ENCODE assay signal across 9 mouse cellular contexts in the genomic region with DNA sequence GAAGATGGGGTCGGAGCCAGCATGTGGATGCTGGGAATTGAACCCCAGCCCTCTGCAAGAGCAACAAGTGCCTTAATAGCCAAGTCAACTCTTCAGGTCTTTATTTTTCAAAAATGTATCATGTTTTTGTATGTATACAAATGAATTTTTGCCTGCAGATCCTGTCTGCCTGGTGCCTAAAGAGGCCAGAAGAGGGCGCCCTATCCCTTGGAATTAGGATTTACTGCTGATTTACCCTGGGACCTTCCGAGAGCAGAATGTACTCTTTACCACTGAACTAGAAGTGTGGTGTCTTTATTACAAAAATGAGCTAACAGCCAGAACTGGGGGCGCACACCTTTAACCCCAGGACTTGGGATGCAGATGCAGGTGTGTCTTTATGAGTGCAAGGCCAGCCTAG. TPM values are rescaled to one million over a fixed set of nuclear protein-coding genes. Genes with fewer than 3 reads are reported as not detected.
DNase-seq lines count a peak whose midpoint lies in the region; ATAC-seq lines count a peak whose summit lies in the region.
"Had no signal": no experiment of that assay in that cellular context is flagged by ENCODE, and none has a peak within 500 bp of the region (broad histone marks: within the 10 kb centered on the region; RNA-seq: fewer than 3 reads in every experiment).

No protein-coding gene starts in this region.

- H3K4me2 ChIP-seq in neural tube, embryonic 15.5 days, result no peak overlapping the region
- no peak overlapping the region for H3K4me2 ChIP-seq in forebrain, embryonic 14.5 days (ENCODE audit: low read length)
- H3K4me2 ChIP-seq in liver, embryonic 13.5 days, result no peak overlapping the region
- H3K4me2 ChIP-seq: stomach, embryonic 15.5 days had no signal

- H3K9me3 ChIP-seq in neural tube, embryonic 15.5 days (replicated peaks), result no peaks in the 10 kb centered on the region
- no peaks in the 10 kb centered on the region for H3K9me3 ChIP-seq in forebrain, embryonic 14.5 days (replicated peaks; ENCODE audit: control insufficient read depth, low read length)
- H3K9me3 ChIP-seq in liver, embryonic 13.5 days (replicated peaks), result no peaks in the 10 kb centered on the region
- H3K9me3 ChIP-seq: stomach, embryonic 15.5 days had no signal

- H3K9ac ChIP-seq in neural tube, embryonic 15.5 days (replicated peaks), result no peak overlapping the region
- H3K9ac ChIP-seq in forebrain, embryonic 14.5 days (ENCODE audit: low read length), result no peak overlapping the region
- H3K9ac ChIP-seq in liver, embryonic 13.5 days, result no peak overlapping the region
- H3K9ac ChIP-seq: stomach, embryonic 15.5 days had no signal

- peak; percentile 68 for DNase-seq in neural tube, embryonic 10.5 days (ENCODE audit: extremely low spot score, low spot score)
- peak; percentile 39 for DNase-seq in c-Kit-negative CD71-positive TER-119-positive erythroid progenitor cells, embryonic 14.5 days (ENCODE audit: low read depth, low spot score)
- DNase-seq in forebrain, embryonic 14.5 days (ENCODE audit: low spot score), result peak; percentile 77
- DNase-seq in kidney, adult 9 months, result peak; percentile 80
- DNase-seq in liver, embryonic 13.5 days, result peak; percentile 34
- DNase-seq in right cerebral cortex, adult 2 months (ENCODE audit: low spot score in 2 of 2), result peak; percentile 79 to 80
- peak; percentile 75 for DNase-seq in urinary bladder, postnatal 14 days (ENCODE audit: low spot score)

- H3K27me3 ChIP-seq in neural tube, embryonic 15.5 days (replicated peaks), result peaks cover 3% of the 10 kb centered on the region; the same call in 1 of the 2 replicates
- H3K27me3 ChIP-seq in forebrain, embryonic 14.5 days (replicated peaks; ENCODE audit: control insufficient read depth, insufficient read depth, low read length), result 0 out of 2 replicates have a peak, but pooled peaks cover 2% of the 10 kb centered on the region
- H3K27me3 ChIP-seq in liver, embryonic 13.5 days, result peaks cover 26% of the 10 kb centered on the region
- H3K27me3 ChIP-seq: stomach, embryonic 15.5 days had no signal

- H3K27ac ChIP-seq in neural tube, embryonic 15.5 days (replicated peaks), result no peak overlapping the region
- H3K27ac ChIP-seq in forebrain, embryonic 14.5 days (ENCODE audit: low read depth, low read length), result no peak overlapping the region
- no peak overlapping the region for H3K27ac ChIP-seq in liver, embryonic 13.5 days
- H3K27ac ChIP-seq: stomach, embryonic 15.5 days had no signal

- H3K4me1 ChIP-seq in neural tube, embryonic 15.5 days, result peaks cover 8% of the 10 kb centered on the region
- H3K4me1 ChIP-seq in forebrain, embryonic 14.5 days (ENCODE audit: control insufficient read depth, insufficient read depth, low read length), result no peaks in the 10 kb centered on the region
- H3K4me1 ChIP-seq in liver, embryonic 13.5 days (replicated peaks), result peaks cover 11% of the 10 kb centered on the region
- H3K4me1 ChIP-seq: stomach, embryonic 15.5 days had no signal

- 25% methylated on average over 4 of the region's 4 CpGs for WGBS in neural tube, embryonic 15.5 days
- 21% methylated on average over 4 of the region's 4 CpGs for WGBS in forebrain, embryonic 14.5 days
- 17% methylated on average over 4 of the region's 4 CpGs for WGBS in liver, embryonic 13.5 days (ENCODE audit: insufficient replicate concordance)

- no peak overlapping the region for H3K4me3 ChIP-seq in neural tube, embryonic 15.5 days (replicated peaks)
- H3K4me3 ChIP-seq in forebrain, embryonic 14.5 days (ENCODE audit: low read depth, low read length), result no peak overlapping the region
- H3K4me3 ChIP-seq in liver, embryonic 13.5 days (replicated peaks), result no peak overlapping the region
- H3K4me3 ChIP-seq: stomach, embryonic 15.5 days had no signal

- ATAC-seq in neural tube, embryonic 15.5 days (ENCODE audit: low FRiP score), result no peak
- peak; percentile 51 for ATAC-seq in forebrain, embryonic 14.5 days
- no peak for ATAC-seq in liver, embryonic 13.5 days (ENCODE audit: low read depth)

- no peaks in the 10 kb centered on the region for H3K36me3 ChIP-seq in neural tube, embryonic 15.5 days
- no peaks in the 10 kb centered on the region for H3K36me3 ChIP-seq in forebrain, embryonic 14.5 days (ENCODE audit: control insufficient read depth, insufficient read depth, low read length)
- no peaks in the 10 kb centered on the region for H3K36me3 ChIP-seq in liver, embryonic 13.5 days
- H3K36me3 ChIP-seq: stomach, embryonic 15.5 days had no signal

RNA-seq across cellular contexts. Expression of gene Rpgrip1, which starts 13.4 kb away (rescaled TPM):
- polyA plus RNA-seq in neural tube, embryonic 15.5 days (2015; fragmentation: Nextera tagmentation; extraction: Ambion mirVana), result 42.6 and 46.0 TPM in 2 replicates
- polyA plus RNA-seq in forebrain, embryonic 14.5 days (2014; fragmentation: Nextera tagmentation; extraction: Ambion mirVana), result 49.2 and 52.3 TPM in 2 replicates
- 63.8 and 64.0 TPM in 2 replicates for polyA plus RNA-seq in liver, embryonic 13.5 days (2015; fragmentation: Nextera tagmentation; extraction: Ambion mirVana)

RNA-seq across cellular contexts. Expression of gene Hnrnpc, which starts 20.1 kb away (rescaled TPM):
- 424 and 500 TPM in 2 replicates for polyA plus RNA-seq in neural tube, embryonic 15.5 days (2015; fragmentation: Nextera tagmentation; extraction: Ambion mirVana)
- polyA plus RNA-seq in forebrain, embryonic 14.5 days (2014; fragmentation: Nextera tagmentation; extraction: Ambion mirVana), result 684 and 690 TPM in 2 replicates
- polyA plus RNA-seq in liver, embryonic 13.5 days (2015; fragmentation: Nextera tagmentation; extraction: Ambion mirVana), result 388 and 457 TPM in 2 replicates
